Mouse (Mus musculus): ENCODE measurements around the gene Trpc4ap. TPM values are rescaled to one million over a fixed set of nuclear protein-coding genes. Genes with fewer than 3 reads are reported as not detected.

Gene Trpc4ap
- polyA plus RNA-seq (2012; ENCODE audit: low replicate concordance): 79.6 and 93.0 TPM in 2 replicates

GRCm38 (mm10) chr2:155691723-155692493, at the start of gene Trpc4ap:
Trpc4ap (minus strand) TSS chr2:155692384.

GRCm38 (mm10) chr2:155735766-155736165, 43.6 kb upstream of the Trpc4ap start, which contains the start of gene Gm17581:
Gm17581 (minus strand) TSS chr2:155735866.

GRCm38 (mm10) chr2:155729158-155729645, 37.0 kb upstream of the Trpc4ap start, which contains the start of gene Edem2:
Edem2 (minus strand) TSS chr2:155729475.

DNA sequence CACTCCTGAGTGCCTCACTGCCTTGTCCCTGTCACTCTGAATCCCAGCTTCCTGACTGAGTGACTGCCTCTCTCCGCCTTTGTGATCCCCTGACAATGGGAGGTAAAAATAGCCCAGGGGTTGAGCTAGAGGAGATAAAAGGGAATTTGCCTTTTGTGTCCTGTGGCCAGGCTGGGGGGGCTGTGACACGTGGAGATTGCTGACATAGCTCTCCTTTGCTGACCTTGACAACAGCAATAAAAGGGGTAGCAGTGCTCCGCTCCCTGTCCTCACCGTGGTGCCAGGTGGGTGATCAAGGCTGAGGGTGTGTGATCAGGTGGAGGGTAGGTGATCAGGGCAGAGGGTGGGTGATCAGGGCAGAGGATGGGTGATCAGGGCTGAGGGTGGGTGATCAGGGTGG, 81.2 kb downstream of the Trpc4ap start, which contains the start of gene Myh7b:
Gene Myh7b (plus strand): TSS at position 235 of the 400 bp plus-strand sequence.

DNA sequence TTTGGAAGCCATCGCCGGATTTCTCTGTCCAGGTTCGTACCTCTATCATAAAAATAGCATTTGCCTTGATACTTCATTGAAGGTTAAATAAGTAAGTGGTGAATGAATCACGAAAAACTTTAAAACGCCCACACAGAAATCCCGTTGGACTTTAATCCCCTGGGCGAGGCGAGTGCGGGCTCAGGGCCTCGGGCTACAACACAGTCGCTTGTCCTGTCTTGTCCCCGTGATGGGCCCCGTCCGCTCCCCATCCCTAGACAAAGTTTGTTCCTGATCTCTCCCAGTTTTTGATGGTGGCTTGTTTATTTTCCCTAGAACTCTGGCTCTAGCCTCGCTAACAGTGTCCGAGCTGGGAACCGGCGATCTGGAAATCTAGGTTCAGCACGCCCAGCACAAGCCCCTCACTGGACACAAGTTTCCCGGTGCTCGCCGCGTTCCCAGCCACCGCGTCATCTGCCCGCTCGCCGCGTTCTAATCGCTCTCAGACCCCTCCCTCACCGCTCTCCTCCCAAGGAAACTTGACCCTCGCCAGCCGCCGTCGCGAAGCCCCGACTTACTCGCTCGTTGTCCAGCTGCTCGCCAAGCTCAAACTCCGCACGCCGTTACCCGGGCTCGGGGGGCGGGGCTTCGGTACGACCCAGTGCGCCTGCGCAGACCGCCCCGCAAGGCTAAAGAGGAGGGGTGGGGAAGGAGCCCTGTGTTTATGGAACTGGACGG, 99.9 kb downstream of the Trpc4ap start, which contains the start of gene Gss:
Gene Gss (minus strand): TSS at position 674 of the 717 bp plus-strand sequence.

Other genes starting within 250 kb of the Trpc4ap start
- 51.9 and 92.6 TPM in 2 replicates for gene Ncoa6, start 218.5 kb downstream of the Trpc4ap start, polyA plus RNA-seq (2012; ENCODE audit: low replicate concordance)
- gene Acss2, start 174.4 kb downstream of the Trpc4ap start, polyA plus RNA-seq (2012; ENCODE audit: low replicate concordance): 6.8 and 22.3 TPM in 2 replicates
- 0.42 and 2.8 TPM in 2 replicates for gene Ggt7, start 174.1 kb downstream of the Trpc4ap start, polyA plus RNA-seq (2012; ENCODE audit: low replicate concordance)
- 17.2 and 20.6 TPM in 2 replicates for gene Gss, start 99.6 kb downstream of the Trpc4ap start, polyA plus RNA-seq (2012; ENCODE audit: low replicate concordance)
- 2.6 and 5.9 TPM in 2 replicates for gene Myh7b, start 81.2 kb downstream of the Trpc4ap start, polyA plus RNA-seq (2012; ENCODE audit: low replicate concordance)
- gene Edem2, start 37.1 kb upstream of the Trpc4ap start, polyA plus RNA-seq (2012; ENCODE audit: low replicate concordance): 52.9 and 96.9 TPM in 2 replicates
- not detected in 2 replicates for gene Gm17581, start 43.5 kb upstream of the Trpc4ap start, polyA plus RNA-seq (2012; ENCODE audit: low replicate concordance)
- 0.71 and 3.0 TPM in 2 replicates for gene Procr, start 58.7 kb upstream of the Trpc4ap start, polyA plus RNA-seq (2012; ENCODE audit: low replicate concordance)
- not detected in 2 replicates for gene Mmp24, start 83.0 kb upstream of the Trpc4ap start, polyA plus RNA-seq (2012; ENCODE audit: low replicate concordance)
- gene BC029722, start 127.0 kb upstream of the Trpc4ap start, polyA plus RNA-seq (2012; ENCODE audit: low replicate concordance): 34.6 and 39.0 TPM in 2 replicates
- 525 and 574 TPM in 2 replicates for gene Eif6, start 134.5 kb upstream of the Trpc4ap start, polyA plus RNA-seq (2012; ENCODE audit: low replicate concordance)
- gene Fam83c, start 142.5 kb upstream of the Trpc4ap start, polyA plus RNA-seq (2012; ENCODE audit: low replicate concordance): not detected in 2 replicates
- gene Uqcc1, start 237.9 kb upstream of the Trpc4ap start, polyA plus RNA-seq (2012; ENCODE audit: low replicate concordance): 1.9 and 2.0 TPM in 2 replicates
- gene Gm15557, start 248.3 kb upstream of the Trpc4ap start, polyA plus RNA-seq (2012; ENCODE audit: low replicate concordance): 0.25 TPM in 1 of 2 replicates, not detected in the other

Measured in leukemia stem cell, adult 10-12 weeks (primary cell).